Mouse (Mus musculus): Measurements from ENCODE around the gene Ccdc130. TPM values are rescaled to one million over a fixed set of nuclear protein-coding genes. Genes with fewer than 3 reads are reported as not detected.

Gene Ccdc130
- polyA plus RNA-seq, 1 experiment from 2014 or later = 16.1 TPM

- no peak for ATAC-seq (replicated peaks; ENCODE audit: insufficient number of reproducible peaks, low FRiP score, low TSS enrichment)
- WGBS (ENCODE audit: insufficient replicate concordance) = 92% methylated on average over 3 of the region's 3 CpGs
- peaks cover 40% of the 10 kb centered on the region for H3K36me3 ChIP-seq (ENCODE audit: control insufficient read depth, insufficient read depth, low read length)
- no peak overlapping the region for H3K27ac ChIP-seq (ENCODE audit: low read depth, low read length)
- H3K4me3 ChIP-seq (ENCODE audit: low read depth, low read length) = peak overlapping the region; percentile 78
- H3K9me3 ChIP-seq (replicated peaks; ENCODE audit: control insufficient read depth, low read length) = no peaks in the 10 kb centered on the region
- peaks cover 10% of the 10 kb centered on the region for H3K4me1 ChIP-seq (ENCODE audit: control insufficient read depth, insufficient read depth, low read length)
- peak overlapping the region; percentile 90; the same call in 1 of the 2 replicates for H3K9ac ChIP-seq (ENCODE audit: low read depth, low read length)
- H3K27me3 ChIP-seq (ENCODE audit: control insufficient read depth, insufficient read depth, low read length) = no peaks in the 10 kb centered on the region
- H3K4me2 ChIP-seq = peak overlapping the region; percentile 99
Measured at GRCm38 (mm10) chr8:84255858-84256257, 14.3 kb downstream of the Ccdc130 start.

- Histone ChIP-seq H3K9me3 (replicated peaks; ENCODE audit: control insufficient read depth, low read length) (no peaks in the 10 kb centered on the region), H3K9ac (ENCODE audit: low read depth, low read length) (peak within 1 kb of the TSS; percentile 82), H3K4me2 (peak within 1 kb of the TSS; percentile 62), H3K4me1 (ENCODE audit: control insufficient read depth, insufficient read depth, low read length) (no peaks in the 10 kb centered on the region), H3K27me3 (ENCODE audit: control insufficient read depth, insufficient read depth, low read length) (no peaks in the 10 kb centered on the region), H3K36me3 (ENCODE audit: control insufficient read depth, insufficient read depth, low read length) (peaks cover 37% of the 10 kb centered on the region), H3K4me3 (ENCODE audit: low read depth, low read length) (peak within 1 kb of the TSS; percentile 72), H3K27ac (ENCODE audit: low read depth, low read length) (peak within 1 kb of the TSS; percentile 65; the same call in 1 of the 2 replicates)
- peak; percentile 88 for ATAC-seq (replicated peaks; ENCODE audit: insufficient number of reproducible peaks, low FRiP score, low TSS enrichment)
- 4% methylated on average over 52 of the region's 52 CpGs for WGBS (ENCODE audit: insufficient replicate concordance)
Measured at GRCm38 (mm10) chr8:84249257-84250170, 20.7 kb downstream of the Ccdc130 start, which contains the start of gene D8Ertd738e. Gene D8Ertd738e, minus strand, starts transcription at chr8:84249719.

GRCm38 (mm10) chr8:84241821-84242220 lies 28.4 kb downstream of the Ccdc130 start:
- ATAC-seq (replicated peaks; ENCODE audit: insufficient number of reproducible peaks, low FRiP score, low TSS enrichment) = no peak
- Histone ChIP-seq H3K9me3 (replicated peaks; ENCODE audit: control insufficient read depth, low read length) (no peaks in the 10 kb centered on the region), H3K9ac (ENCODE audit: low read depth, low read length) (no peak overlapping the region)

GRCm38 (mm10) chr8:84241167-84241566 lies 29.0 kb downstream of the Ccdc130 start:
- H3K4me2 ChIP-seq = no peak overlapping the region
- peaks cover 2% of the 10 kb centered on the region; the same call in 1 of the 2 replicates for H3K4me1 ChIP-seq (ENCODE audit: control insufficient read depth, insufficient read depth, low read length)
- H3K4me3 ChIP-seq (ENCODE audit: low read depth, low read length) = no peak overlapping the region
- H3K9me3 ChIP-seq (replicated peaks; ENCODE audit: control insufficient read depth, low read length) = no peaks in the 10 kb centered on the region
- H3K27me3 ChIP-seq (ENCODE audit: control insufficient read depth, insufficient read depth, low read length) = no peaks in the 10 kb centered on the region
- no peak for ATAC-seq (replicated peaks; ENCODE audit: insufficient number of reproducible peaks, low FRiP score, low TSS enrichment)
- no peak overlapping the region for H3K27ac ChIP-seq (ENCODE audit: low read depth, low read length)
- peaks cover 14% of the 10 kb centered on the region for H3K36me3 ChIP-seq (ENCODE audit: control insufficient read depth, insufficient read depth, low read length)
- 42% methylated on average over 6 of the region's 6 CpGs for WGBS (ENCODE audit: insufficient replicate concordance)
- 0 out of 2 replicates have a peak overlapping the region, but pooled peaks have one; percentile 5 for H3K9ac ChIP-seq (ENCODE audit: low read depth, low read length)

More at GRCm38 (mm10) chr8:84241821-84242220, 28.4 kb downstream of the Ccdc130 start:
- Histone ChIP-seq H3K27ac (ENCODE audit: low read depth, low read length) (no peak overlapping the region), H3K4me2 (no peak overlapping the region), H3K4me1 (ENCODE audit: control insufficient read depth, insufficient read depth, low read length) (no peaks in the 10 kb centered on the region), H3K27me3 (ENCODE audit: control insufficient read depth, insufficient read depth, low read length) (no peaks in the 10 kb centered on the region), H3K36me3 (ENCODE audit: control insufficient read depth, insufficient read depth, low read length) (peaks cover 19% of the 10 kb centered on the region), H3K4me3 (ENCODE audit: low read depth, low read length) (no peak overlapping the region)
- WGBS (ENCODE audit: insufficient replicate concordance) = 55% methylated on average over 2 of the region's 2 CpGs

- Histone ChIP-seq H3K27me3 (ENCODE audit: control insufficient read depth, insufficient read depth, low read length) (no peaks in the 10 kb centered on the region), H3K4me1 (ENCODE audit: control insufficient read depth, insufficient read depth, low read length) (peaks cover 10% of the 10 kb centered on the region), H3K4me3 (ENCODE audit: low read depth, low read length) (peak overlapping the region; percentile 89), H3K36me3 (ENCODE audit: control insufficient read depth, insufficient read depth, low read length) (peaks cover 4% of the 10 kb centered on the region; the same call in 1 of the 2 replicates), H3K9ac (ENCODE audit: low read depth, low read length) (peak overlapping the region; percentile 74), H3K4me2 (peak overlapping the region; percentile 74), H3K9me3 (replicated peaks; ENCODE audit: control insufficient read depth, low read length) (no peaks in the 10 kb centered on the region), H3K27ac (ENCODE audit: low read depth, low read length) (peak overlapping the region; percentile 60)
- 13% methylated on average over 19 of the region's 19 CpGs for WGBS (ENCODE audit: insufficient replicate concordance)
- no peak for ATAC-seq (replicated peaks; ENCODE audit: insufficient number of reproducible peaks, low FRiP score, low TSS enrichment)
Measured at GRCm38 (mm10) chr8:84237542-84238229, 32.5 kb downstream of the Ccdc130 start.

- H3K27me3 ChIP-seq (ENCODE audit: control insufficient read depth, insufficient read depth, low read length) = no peaks in the 10 kb centered on the region
- H3K27ac ChIP-seq (ENCODE audit: low read depth, low read length) = peak within 1 kb of the TSS; percentile 65
- H3K4me3 ChIP-seq (ENCODE audit: low read depth, low read length) = peak within 1 kb of the TSS; percentile 89
- H3K4me2 ChIP-seq = peak within 1 kb of the TSS; percentile 88
- H3K4me1 ChIP-seq (ENCODE audit: control insufficient read depth, insufficient read depth, low read length) = peaks cover 10% of the 10 kb centered on the region
- ATAC-seq (replicated peaks; ENCODE audit: insufficient number of reproducible peaks, low FRiP score, low TSS enrichment) = peak; percentile 97
- no peaks in the 10 kb centered on the region for H3K9me3 ChIP-seq (replicated peaks; ENCODE audit: control insufficient read depth, low read length)
- H3K36me3 ChIP-seq (ENCODE audit: control insufficient read depth, insufficient read depth, low read length) = peaks cover 6% of the 10 kb centered on the region; the same call in 1 of the 2 replicates
- WGBS (ENCODE audit: insufficient replicate concordance) = under 1% methylated on average over 35 of the region's 35 CpGs
- H3K9ac ChIP-seq (ENCODE audit: low read depth, low read length) = peak within 1 kb of the TSS; percentile 91
Measured at GRCm38 (mm10) chr8:84236998-84237473, 33.1 kb downstream of the Ccdc130 start, which contains the start of gene Zswim4. Gene Zswim4, minus strand, starts transcription at chr8:84237055.

GRCm38 (mm10) chr8:84236410-84236997 lies 33.7 kb downstream of the Ccdc130 start:
- under 1% methylated on average over 30 of the region's 30 CpGs for WGBS (ENCODE audit: insufficient replicate concordance)
- Histone ChIP-seq H3K9me3 (replicated peaks; ENCODE audit: control insufficient read depth, low read length) (no peaks in the 10 kb centered on the region), H3K9ac (ENCODE audit: low read depth, low read length) (peak overlapping the region; percentile 91), H3K36me3 (ENCODE audit: control insufficient read depth, insufficient read depth, low read length) (peaks cover 6% of the 10 kb centered on the region; the same call in 1 of the 2 replicates), H3K4me1 (ENCODE audit: control insufficient read depth, insufficient read depth, low read length) (peaks cover 10% of the 10 kb centered on the region), H3K27me3 (ENCODE audit: control insufficient read depth, insufficient read depth, low read length) (no peaks in the 10 kb centered on the region), H3K4me2 (peak overlapping the region; percentile 88), H3K4me3 (ENCODE audit: low read depth, low read length) (peak overlapping the region; percentile 89), H3K27ac (ENCODE audit: low read depth, low read length) (peak overlapping the region; percentile 65)
- ATAC-seq (replicated peaks; ENCODE audit: insufficient number of reproducible peaks, low FRiP score, low TSS enrichment) = 0 out of 2 replicates have a peak, but pooled peaks have one; percentile 1
